Mouse (Mus musculus): Measurements from ENCODE around the gene 2010300C02Rik.
"Not testable (repeated sequence)": the region's sequence is repeated elsewhere in the genome, so short reads cannot be mapped to it uniquely, and the experiment has no call there.

2010300C02Rik gene

GRCm38 (mm10) chr1:37719761-37720640 lies at the start of gene 2010300C02Rik:
Gene 2010300C02Rik (minus strand): TSS chr1:37720085.
- DNase-seq (ENCODE audit: low read depth, low spot score) = peak; percentile 66

- DNase-seq (ENCODE audit: low read depth, low spot score) = no peak
These were observed 39.5 kb upstream of the 2010300C02Rik start for GRCm38 (mm10) chr1:37759407-37759806.

GRCm38 (mm10) chr1:37744650-37745259 lies 24.9 kb upstream of the 2010300C02Rik start:
- DNase-seq (ENCODE audit: low read depth, low spot score) = no peak

- DNase-seq (ENCODE audit: low read depth, low spot score) = peak; percentile 13
These were observed 22.9 kb upstream of the 2010300C02Rik start for GRCm38 (mm10) chr1:37742602-37743270.

GRCm38 (mm10) chr1:37742126-37742525 lies 22.2 kb upstream of the 2010300C02Rik start:
- DNase-seq (ENCODE audit: low read depth, low spot score) = no peak

- DNase-seq (ENCODE audit: low read depth, low spot score) = no peak
These were observed 20.4 kb upstream of the 2010300C02Rik start for GRCm38 (mm10) chr1:37740161-37740802.

- DNase-seq (ENCODE audit: low read depth, low spot score) = no peak
These were observed 19.0 kb upstream of the 2010300C02Rik start for GRCm38 (mm10) chr1:37738895-37739294.

- no peak for DNase-seq (ENCODE audit: low read depth, low spot score)
These were observed 17.2 kb upstream of the 2010300C02Rik start for GRCm38 (mm10) chr1:37737045-37737444.

- DNase-seq (ENCODE audit: low read depth, low spot score) = no peak
These were observed 16.0 kb upstream of the 2010300C02Rik start for GRCm38 (mm10) chr1:37735932-37736331.

GRCm38 (mm10) chr1:37734841-37735240 lies 15.0 kb upstream of the 2010300C02Rik start:
- no peak for DNase-seq (ENCODE audit: low read depth, low spot score)

- DNase-seq (ENCODE audit: low read depth, low spot score) = no peak
These were observed 9.5 kb upstream of the 2010300C02Rik start for GRCm38 (mm10) chr1:37729353-37729752.

- no peak for DNase-seq (ENCODE audit: low read depth, low spot score)
These were observed 8.2 kb upstream of the 2010300C02Rik start for GRCm38 (mm10) chr1:37728053-37728452.

- DNase-seq (ENCODE audit: low read depth, low spot score) = no peak
These were observed 7.3 kb upstream of the 2010300C02Rik start for GRCm38 (mm10) chr1:37727186-37727585.

- no peak for DNase-seq (ENCODE audit: low read depth, low spot score)
These were observed 6.5 kb upstream of the 2010300C02Rik start for GRCm38 (mm10) chr1:37726426-37726825.

- no peak for DNase-seq (ENCODE audit: low read depth, low spot score)
These were observed 6.0 kb upstream of the 2010300C02Rik start for GRCm38 (mm10) chr1:37725880-37726279.

GRCm38 (mm10) chr1:37721092-37721491 lies 1.2 kb upstream of the 2010300C02Rik start:
- DNase-seq (ENCODE audit: low read depth, low spot score) = no peak

- peak; percentile 7 for DNase-seq (ENCODE audit: low read depth, low spot score)
These were observed 708 bp downstream of the 2010300C02Rik start for GRCm38 (mm10) chr1:37719030-37719723.

- no peak for DNase-seq (ENCODE audit: low read depth, low spot score)
These were observed 1.4 kb downstream of the 2010300C02Rik start for GRCm38 (mm10) chr1:37718516-37718915.

- no peak for DNase-seq (ENCODE audit: low read depth, low spot score)
These were observed 2.3 kb downstream of the 2010300C02Rik start for GRCm38 (mm10) chr1:37717415-37718195.

GRCm38 (mm10) chr1:37712357-37712737 lies 7.5 kb downstream of the 2010300C02Rik start:
- DNase-seq (ENCODE audit: low read depth, low spot score) = not testable (repeated sequence)

Measured in mesoderm, embryonic 11.5 days (tissue).